Mouse (Mus musculus) CH12.LX (cell line): ENCODE results near the gene Cep350. TPM values are rescaled to one million over a fixed set of nuclear protein-coding genes. Genes with fewer than 3 reads are reported as not detected.
A peak's percentile ranks its signal among the peaks of the same experiment; 100 is the strongest.

Experiments
- DNase-seq: peaks from one replicate; pipeline ENCODE4 v3.0.0-alpha.2; 2013; ENCODE audit errors: extremely low read depth
- H3K27ac ChIP-seq: 2 replicates; pipeline ENCODE4 v1.5.1; 2012; ENCODE audit warnings: low read depth, mild to moderate bottlenecking, control low read depth, moderate library complexity; ENCODE audit not compliant: insufficient read depth
- H3K27me3 ChIP-seq: replicated peaks from 2 replicates; pipeline ENCODE3; 2012; ENCODE audit warnings: inconsistent platforms
- H3K36me3 ChIP-seq, 2 experiments: replicated peaks in 1 of 2; 2 replicates each; pipeline versions ENCODE3 to v1.6.1; 2012; ENCODE audit warnings: inconsistent platforms in 1 of 2, low read length in 1 of 2, mild to moderate bottlenecking in 1 of 2, mixed read lengths in 1 of 2, moderate library complexity in 1 of 2; ENCODE audit not compliant: control insufficient read depth in 1 of 2, insufficient read depth in 1 of 2
- H3K4me1 ChIP-seq, 2 experiments: 2 replicates each; pipeline ENCODE4 v1.6.1; 2012; ENCODE audit warnings: inconsistent platforms in 1 of 2, moderate library complexity in 1 of 2; ENCODE audit not compliant: insufficient read depth in 2 of 2, control insufficient read depth in 1 of 2
- H3K4me2 ChIP-seq: 2 replicates; pipeline ENCODE4 v1.6.1; 2012; ENCODE audit warnings: low read depth, mild to moderate bottlenecking, control low read depth; ENCODE audit not compliant: poor library complexity, insufficient read depth, severe bottlenecking
- H3K4me3 ChIP-seq, 3 experiments: fragments of 150-350 bp in 1 of 3; sonication (generic) in 1 of 3; replicated peaks in 1 of 3; 2 replicates each; pipeline versions ENCODE3 to v1.5.1; 2011 to 2012; ENCODE audit warnings: low read depth in 2 of 3, low read length in 2 of 3, mild to moderate bottlenecking in 2 of 3, moderate library complexity in 2 of 3, control low read depth in 1 of 3, improper control_type of control experiment in 1 of 3, inconsistent platforms in 1 of 3, mixed read lengths in 1 of 3; ENCODE audit not compliant: poor library complexity in 1 of 3
- H3K79me2 ChIP-seq: replicated peaks from 2 replicates; pipeline ENCODE4 v1.6.1; 2012; ENCODE audit warnings: mild to moderate bottlenecking, moderate library complexity; ENCODE audit not compliant: control insufficient read depth, poor library complexity, insufficient read depth, severe bottlenecking; ENCODE audit errors: extremely low read depth
- H3K9ac ChIP-seq: 2 replicates; pipeline ENCODE4 v1.6.1; 2012; ENCODE audit warnings: low read depth, mild to moderate bottlenecking, control low read depth, moderate library complexity; ENCODE audit not compliant: insufficient read depth
- H3K9me3 ChIP-seq: replicated peaks from 2 replicates; pipeline ENCODE3; 2012; ENCODE audit warnings: low read length, inconsistent platforms, mixed read lengths
- BHLHE40 ChIP-seq: IDR thresholded peaks from 2 replicates; pipeline ENCODE4 v1.6.1; 2011; ENCODE audit warnings: mild to moderate bottlenecking, low read depth, low read length, improper control_type of control experiment
- CHD2 ChIP-seq: IDR thresholded peaks from 2 replicates; pipeline ENCODE4 v1.6.1; 2011; ENCODE audit warnings: low read length, improper control_type of control experiment
- CTCF ChIP-seq, 2 experiments: IDR thresholded peaks in 1 of 2; conservative IDR thresholded peaks in 1 of 2; 2 replicates each; pipeline ENCODE4 v1.5.1; 2011 to 2012; ENCODE audit warnings: low read depth in 2 of 2, low read length in 2 of 2, improper control_type of control experiment in 1 of 2, inconsistent platforms in 1 of 2, mild to moderate bottlenecking in 1 of 2, moderate library complexity in 1 of 2
- EP300 ChIP-seq: IDR thresholded peaks from 2 replicates; pipeline ENCODE4 v1.6.1; 2011; ENCODE audit warnings: low read length, improper control_type of control experiment
- ETS1 ChIP-seq: conservative IDR thresholded peaks from 2 replicates; pipeline ENCODE4 v1.6.1; 2012; ENCODE audit warnings: low read depth, mild to moderate bottlenecking, inconsistent platforms, low read length, improper control_type of control experiment, moderate library complexity
- HCFC1 ChIP-seq: IDR thresholded peaks from 2 replicates; pipeline ENCODE4 v1.6.1; 2012; ENCODE audit warnings: low read depth, mild to moderate bottlenecking, inconsistent platforms, low read length, improper control_type of control experiment
- IRF4 ChIP-seq: IDR thresholded peaks from 2 replicates; pipeline ENCODE4 v1.6.1; 2014; ENCODE audit warnings: low read depth, mild to moderate bottlenecking, inconsistent platforms, low read length, improper control_type of control experiment
- JUND ChIP-seq: conservative IDR thresholded peaks from 2 replicates; pipeline ENCODE4 v1.6.1; 2011; ENCODE audit warnings: low read depth, low read length, improper control_type of control experiment
- MAFK ChIP-seq: IDR thresholded peaks from 2 replicates; pipeline ENCODE4 v1.6.1; 2011; ENCODE audit warnings: low read length, improper control_type of control experiment; ENCODE audit not compliant: insufficient replicate concordance
- MAZ ChIP-seq: IDR thresholded peaks from 2 replicates; pipeline ENCODE4 v1.6.1; 2012; ENCODE audit warnings: low read depth, mild to moderate bottlenecking, inconsistent platforms, low read length, improper control_type of control experiment, moderate library complexity
- NELFE ChIP-seq: IDR thresholded peaks from 2 replicates; pipeline ENCODE4 v1.6.1; 2011; ENCODE audit warnings: low read depth, low read length, improper control_type of control experiment
- PAX5 ChIP-seq: IDR thresholded peaks from 2 replicates; pipeline ENCODE4 v1.6.1; 2012; ENCODE audit warnings: low read length, inconsistent platforms, mixed read lengths
- RCOR1 ChIP-seq: conservative IDR thresholded peaks from 2 replicates; pipeline ENCODE4 v1.6.1; 2012; ENCODE audit warnings: low read depth, mild to moderate bottlenecking, inconsistent platforms, low read length, improper control_type of control experiment
- SIN3A ChIP-seq: IDR thresholded peaks from 2 replicates; pipeline ENCODE4 v1.6.1; 2012; ENCODE audit warnings: low read length, improper control_type of control experiment, inconsistent platforms
- TCF12 ChIP-seq: IDR thresholded peaks from 2 replicates; pipeline ENCODE4 v1.6.1; 2014; ENCODE audit warnings: low read depth, mild to moderate bottlenecking, inconsistent platforms, low read length, improper control_type of control experiment
- USF1 ChIP-seq: IDR thresholded peaks from 2 replicates; pipeline ENCODE4 v1.6.1; 2014; ENCODE audit warnings: low read depth, mild to moderate bottlenecking, inconsistent platforms, low read length, improper control_type of control experiment
- USF2 ChIP-seq: conservative IDR thresholded peaks from 2 replicates; pipeline ENCODE4 v1.6.1; 2011; ENCODE audit warnings: low read depth, low read length, improper control_type of control experiment
- ZC3H11A ChIP-seq: IDR thresholded peaks from 2 replicates; pipeline ENCODE4 v1.6.1; 2012; ENCODE audit warnings: low read depth, mild to moderate bottlenecking, inconsistent platforms, low read length, improper control_type of control experiment
- ZMIZ1 ChIP-seq: IDR thresholded peaks from 2 replicates; pipeline ENCODE4 v1.6.1; 2012; ENCODE audit warnings: low read depth, mild to moderate bottlenecking, inconsistent platforms, low read length, improper control_type of control experiment
- dilution Hi-C: fragments of 300-500 bp; cut with MboI; formaldehyde crosslinking; loops from 2 replicates; pipeline ENCODE4 v1.14.3; 2020; ENCODE audit warnings: low sequenced_read_pairs; ENCODE audit not compliant: extremely low pct_unique_long_range_greater_than_20kb, extremely low pct_ligation_motif_present
- in situ Hi-C: fragments of 300-500 bp; cut with MboI; formaldehyde crosslinking; loops from 3 replicates; pipeline ENCODE4 v1.14.3; 2019; ENCODE audit warnings: low sequenced_read_pairs, low pct_ligation_motif_present, low pct_unique_long_range_greater_than_20kb, mixed read lengths
- polyA plus RNA-seq: library from polyadenylated mRNA; unstranded; fragments of >175 nt; gene quantifications from 2 replicates; pipeline ENCODE4 v1.2.1, GENCODE M21; 2012; ENCODE audit warnings: low read depth; ENCODE audit not compliant: insufficient read length
- total RNA-seq, 2 experiments: library from RNA; depleted of rRNA; stranded (reverse); fragments of 300-350 nt in 1 of 2; fragments of >200 nt in 1 of 2; gene quantifications; 2 replicates each; pipeline ENCODE4 v1.2.3; 2012 to 2014

Gene Cep350
- total and polyA plus RNA-seq, 3 experiments: 3.5 to 8.3 (median 6.8) TPM

DNA sequence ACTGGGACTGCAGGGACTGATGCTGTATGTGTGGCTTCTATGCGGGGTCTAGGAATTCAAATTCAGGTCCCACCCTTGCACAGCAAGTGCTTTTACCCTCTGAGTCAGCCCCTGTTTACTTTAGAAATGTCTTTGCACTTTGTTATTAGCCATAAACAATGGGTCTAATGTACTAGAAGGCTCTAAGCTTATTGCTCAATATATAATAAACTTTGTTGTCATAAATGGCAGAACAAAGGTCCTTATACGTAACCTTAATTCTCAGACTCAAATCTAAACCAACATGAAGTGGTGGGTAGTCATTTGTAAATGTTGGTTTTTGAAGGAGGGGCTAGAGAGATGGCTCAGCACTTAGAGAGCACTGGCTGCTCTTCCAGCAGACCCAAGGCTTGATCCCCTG lies 35.6 kb downstream of the Cep350 start:
- in situ Hi-C loops: no loop called here
- Histone ChIP-seq H3K27ac (no peak overlapping the region), H3K9me3 (no peaks in the 10 kb centered on the region), H3K4me1 (peaks cover 0 to 4% of the 10 kb centered on the region in 2 experiments; a peak in 2 of 4 replicates), H3K36me3 (peaks cover 19 to 60% of the 10 kb centered on the region in 2 experiments), H3K4me2 (no peak overlapping the region), H3K79me2 (no peaks in the 10 kb centered on the region), H3K4me3 (no peak overlapping the region), H3K9ac (no peak overlapping the region), H3K27me3 (no peaks in the 10 kb centered on the region)
- dilution Hi-C loops: no loop called here
- TF ChIP-seq ETS1: no peak
- no peak for TF ChIP-seq ZC3H11A
- TF ChIP-seq MAZ: no peak
- TF ChIP-seq EP300: no peak
- TF ChIP-seq RCOR1: no peak
- no peak for TF ChIP-seq CTCF (conservative IDR thresholded peaks at IDR 0.05 in 1 of 2, IDR thresholded peaks at IDR 0.05 in 1 of 2; ENCODE audit: low read depth in 2 of 2, low read length in 2 of 2)
- no peak for TF ChIP-seq IRF4
- TF ChIP-seq CHD2: no peak
- no peak for TF ChIP-seq PAX5
- no peak for TF ChIP-seq SIN3A
- no peak for TF ChIP-seq BHLHE40
- TF ChIP-seq NELFE: no peak
- no peak for TF ChIP-seq ZMIZ1
- no peak for TF ChIP-seq JUND
- no peak for TF ChIP-seq MAFK
- TF ChIP-seq USF1: no peak
- no peak for DNase-seq

DNA sequence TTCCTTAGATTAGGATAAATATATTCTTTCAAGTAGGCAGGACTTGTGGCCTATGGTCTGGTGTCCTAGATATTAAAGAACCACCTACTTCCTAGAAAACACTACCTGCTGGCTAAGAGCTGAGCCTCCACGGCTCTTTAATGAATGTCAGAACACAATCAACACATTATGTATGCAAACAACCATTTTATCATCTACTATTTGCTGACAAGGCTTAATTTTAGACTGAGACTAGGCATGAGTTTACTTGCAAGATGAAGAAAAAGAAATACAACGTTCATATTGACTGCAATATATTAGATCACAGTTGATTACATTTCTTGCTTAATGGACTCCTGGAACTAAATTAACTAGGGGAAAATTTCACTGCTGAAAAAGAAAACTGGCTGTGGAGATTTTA lies 38.4 kb downstream of the Cep350 start:
- Histone ChIP-seq H3K4me1 (no peaks in the 10 kb centered on the region), H3K27me3 (no peaks in the 10 kb centered on the region), H3K27ac (no peak overlapping the region), H3K79me2 (no peaks in the 10 kb centered on the region), H3K4me2 (no peak overlapping the region), H3K4me3 (no peak overlapping the region), H3K9me3 (peaks cover 3% of the 10 kb centered on the region), H3K9ac (no peak overlapping the region), H3K36me3 (peaks cover 26 to 64% of the 10 kb centered on the region in 2 experiments)
- dilution Hi-C loops: no loop called here
- in situ Hi-C loops: no loop called here
- TF ChIP-seq USF2: no peak
- TF ChIP-seq HCFC1: no peak
- TF ChIP-seq TCF12: no peak
- TF ChIP-seq MAFK: peak; percentile 60; the same call in 1 of the 2 replicates
- no peak for DNase-seq
